Mouse (Mus musculus): ENCODE data around the gene Bpgm. TPM values are rescaled to one million over a fixed set of nuclear protein-coding genes. Genes with fewer than 3 reads are reported as not detected.
A peak's percentile ranks its signal among the peaks of the same experiment; 100 is the strongest.

Bpgm gene
- total RNA-seq, 2 experiments from 2014 or later: 70.7 to 78.1 TPM

DNA sequence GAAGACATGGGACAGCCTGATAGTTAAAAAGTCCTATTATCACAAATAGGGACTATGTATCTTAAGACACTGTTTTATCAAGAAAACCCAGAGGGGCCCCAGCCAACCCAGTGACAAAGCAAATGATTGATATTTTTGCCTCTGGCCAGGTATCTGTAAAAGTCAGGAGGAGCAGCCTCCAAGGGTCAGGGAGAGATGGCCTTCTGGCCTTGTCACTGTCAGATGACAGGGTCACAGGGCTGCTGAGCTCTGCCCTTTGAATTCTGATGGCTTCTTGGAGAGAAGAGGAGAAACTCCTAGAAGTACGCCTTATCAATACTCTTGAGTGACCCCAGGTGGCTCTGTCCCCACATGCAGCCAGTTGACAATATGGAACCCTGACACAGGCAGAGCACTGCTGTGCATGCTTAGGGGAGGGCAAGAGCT is 49.5 kb downstream of the Bpgm start:
- DNase-seq (ENCODE audit: extremely low spot score in 1 of 2, low spot score in 1 of 2): no peak

DNA sequence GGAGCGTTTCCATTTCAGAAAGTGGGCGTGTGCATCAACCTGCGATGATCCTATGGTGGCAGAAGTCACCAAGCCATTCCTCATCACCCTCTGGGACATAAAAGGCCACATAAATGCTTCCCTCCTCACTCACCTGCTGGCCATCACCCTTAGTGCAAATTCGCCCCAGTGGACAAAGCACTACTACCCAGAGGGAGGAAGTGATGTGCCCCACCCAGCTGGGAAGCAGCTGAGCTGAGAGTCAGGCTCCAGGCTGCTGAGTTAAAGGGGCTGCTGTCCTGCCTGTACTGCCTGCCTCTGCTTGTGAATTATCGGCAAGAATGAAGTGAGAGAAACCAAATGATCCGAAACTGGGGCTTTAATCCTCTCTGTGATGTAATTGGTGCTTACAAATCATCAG is 49.9 kb downstream of the Bpgm start:
- DNase-seq (ENCODE audit: extremely low spot score in 1 of 2, low spot score in 1 of 2): no peak

DNA sequence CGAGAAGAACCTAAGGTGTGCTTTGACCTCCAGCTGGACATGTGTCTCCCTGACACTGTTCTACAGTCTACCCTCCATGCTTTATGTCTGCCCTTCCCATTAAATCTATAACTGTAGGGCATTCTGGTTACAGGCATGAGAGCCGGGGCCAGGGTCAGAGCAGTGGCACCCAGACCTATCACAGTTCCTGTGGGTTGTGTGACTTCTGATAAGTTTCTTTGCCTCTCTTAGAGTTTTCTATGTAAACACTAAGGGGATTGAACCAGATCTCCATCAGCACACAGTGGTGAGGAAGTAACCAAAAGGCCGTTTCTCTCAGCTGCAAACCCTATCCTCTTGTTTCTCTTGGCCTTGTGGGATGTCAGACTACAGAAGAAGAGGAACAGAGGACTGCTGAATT is 50.4 kb downstream of the Bpgm start:
- DNase-seq (ENCODE audit: extremely low spot score in 1 of 2, low spot score in 1 of 2): no peak

GRCm38 (mm10) chr6:34528131-34528530 is 52.1 kb downstream of the Bpgm start:
- DNase-seq (ENCODE audit: extremely low spot score in 1 of 2, low spot score in 1 of 2): no peak

DNA sequence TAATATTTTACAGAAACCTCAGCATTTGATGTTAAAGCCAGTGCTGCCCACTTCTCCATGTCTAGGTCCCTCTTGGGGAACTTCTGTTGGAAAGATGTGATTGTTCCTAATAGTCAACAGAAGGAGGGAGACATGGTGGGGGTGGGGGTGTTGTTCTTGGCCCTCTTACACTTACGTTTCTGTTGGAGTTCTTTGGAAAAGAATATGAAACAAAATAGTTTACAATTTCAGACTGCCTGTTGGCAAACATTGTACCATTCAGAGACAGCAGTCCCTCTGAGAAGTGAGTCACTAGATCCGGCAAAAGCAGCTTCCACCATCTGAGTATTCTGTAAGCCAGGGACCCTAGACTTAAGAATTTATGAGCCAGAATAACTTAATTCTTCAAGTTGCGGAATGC is 54.0 kb downstream of the Bpgm start:
- DNase-seq (ENCODE audit: extremely low spot score in 1 of 2, low spot score in 1 of 2): no peak

GRCm38 (mm10) chr6:34533055-34533454 is 57.0 kb downstream of the Bpgm start:
- no peak for DNase-seq (ENCODE audit: extremely low spot score in 1 of 2, low spot score in 1 of 2)

DNA sequence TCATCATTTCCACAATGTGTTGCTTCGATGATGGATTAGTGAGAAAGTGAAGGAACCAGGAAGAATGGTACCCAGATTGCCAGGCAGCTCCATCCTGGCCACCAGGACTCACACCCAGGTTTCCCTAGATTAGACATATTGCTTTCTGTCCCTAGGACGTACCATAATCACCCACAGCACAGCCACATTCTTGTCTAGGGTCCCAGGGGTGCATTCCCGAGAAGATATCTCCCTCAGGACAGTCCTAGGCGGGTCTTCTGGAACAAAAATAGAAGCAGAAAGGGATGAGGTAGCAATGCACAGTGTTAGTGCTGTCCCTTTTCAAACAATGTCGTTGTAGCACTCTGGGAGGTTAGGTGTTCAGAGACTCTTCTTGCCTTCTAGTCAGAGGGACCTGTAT is 57.9 kb downstream of the Bpgm start:
- no peak for DNase-seq (ENCODE audit: extremely low spot score in 1 of 2, low spot score in 1 of 2)

GRCm38 (mm10) chr6:34542866-34543265 is 66.9 kb downstream of the Bpgm start:
- DNase-seq (ENCODE audit: extremely low spot score in 1 of 2, low spot score in 1 of 2): no peak

GRCm38 (mm10) chr6:34543303-34544206 is 67.5 kb downstream of the Bpgm start:
- peak in 1 of 2 experiments; percentile 14 for DNase-seq (ENCODE audit: extremely low spot score in 1 of 2, low spot score in 1 of 2)

- no peak for DNase-seq (ENCODE audit: extremely low spot score in 1 of 2, low spot score in 1 of 2)
These were observed 68.2 kb downstream of the Bpgm start for GRCm38 (mm10) chr6:34544207-34544602.

DNA sequence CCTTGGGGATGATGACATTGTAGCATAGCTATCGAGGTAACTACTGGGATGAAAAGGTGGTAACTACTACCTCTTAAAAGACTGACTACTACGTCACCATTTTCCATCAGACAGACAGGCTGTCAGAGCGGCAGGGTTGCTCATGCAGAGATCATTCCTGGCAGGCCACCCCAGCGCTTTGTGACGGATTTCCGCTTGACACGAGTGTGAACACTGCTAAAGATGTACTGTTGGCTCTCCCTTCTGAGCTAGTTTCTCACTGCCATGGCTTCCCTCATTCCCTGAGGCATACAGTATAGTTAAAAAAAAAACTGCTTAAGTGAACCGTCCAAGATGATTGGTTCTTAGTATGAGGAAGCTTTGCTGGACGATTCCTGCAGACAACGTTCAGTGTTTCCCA is 69.3 kb downstream of the Bpgm start:
- DNase-seq (ENCODE audit: extremely low spot score in 1 of 2, low spot score in 1 of 2): no peak

- no peak for DNase-seq (ENCODE audit: extremely low spot score in 1 of 2, low spot score in 1 of 2)
These were observed 72.5 kb downstream of the Bpgm start for GRCm38 (mm10) chr6:34548406-34548990.

GRCm38 (mm10) chr6:34549017-34549416 is 73.0 kb downstream of the Bpgm start:
- DNase-seq (ENCODE audit: extremely low spot score in 1 of 2, low spot score in 1 of 2): peak; percentile 24 to 63

DNA sequence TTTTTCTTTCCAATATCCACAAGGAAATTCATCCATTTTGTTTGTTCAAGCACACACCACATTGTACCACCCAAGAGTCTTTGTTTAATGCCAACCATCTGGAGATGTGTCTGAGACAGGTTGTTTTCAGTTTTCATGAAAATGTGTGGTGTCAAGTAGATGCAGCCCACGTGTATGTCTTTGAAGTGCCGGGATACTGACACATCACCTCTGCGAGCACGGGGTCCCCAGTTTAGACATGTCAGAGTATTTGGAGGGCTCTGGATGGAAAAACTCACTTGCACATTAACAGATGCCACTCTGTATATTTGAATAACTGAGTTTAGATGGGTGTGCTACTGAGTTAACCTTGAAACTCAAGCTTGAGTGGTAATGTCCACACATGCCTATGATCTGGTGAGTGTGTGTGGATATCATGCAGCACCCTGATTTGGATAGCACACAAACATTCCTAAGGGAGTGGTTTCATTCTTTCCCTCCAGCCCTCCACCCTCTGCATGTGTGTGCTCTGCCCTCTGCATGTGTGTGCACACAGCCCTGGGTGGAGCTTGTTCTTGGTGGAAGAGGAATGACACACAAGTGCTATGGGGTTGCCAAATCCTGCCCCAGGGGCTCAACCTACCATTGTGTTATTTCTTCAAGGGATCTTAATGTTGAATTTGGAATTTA is 76.6 kb downstream of the Bpgm start:
- DNase-seq (ENCODE audit: extremely low spot score in 1 of 2, low spot score in 1 of 2): no peak

DNA sequence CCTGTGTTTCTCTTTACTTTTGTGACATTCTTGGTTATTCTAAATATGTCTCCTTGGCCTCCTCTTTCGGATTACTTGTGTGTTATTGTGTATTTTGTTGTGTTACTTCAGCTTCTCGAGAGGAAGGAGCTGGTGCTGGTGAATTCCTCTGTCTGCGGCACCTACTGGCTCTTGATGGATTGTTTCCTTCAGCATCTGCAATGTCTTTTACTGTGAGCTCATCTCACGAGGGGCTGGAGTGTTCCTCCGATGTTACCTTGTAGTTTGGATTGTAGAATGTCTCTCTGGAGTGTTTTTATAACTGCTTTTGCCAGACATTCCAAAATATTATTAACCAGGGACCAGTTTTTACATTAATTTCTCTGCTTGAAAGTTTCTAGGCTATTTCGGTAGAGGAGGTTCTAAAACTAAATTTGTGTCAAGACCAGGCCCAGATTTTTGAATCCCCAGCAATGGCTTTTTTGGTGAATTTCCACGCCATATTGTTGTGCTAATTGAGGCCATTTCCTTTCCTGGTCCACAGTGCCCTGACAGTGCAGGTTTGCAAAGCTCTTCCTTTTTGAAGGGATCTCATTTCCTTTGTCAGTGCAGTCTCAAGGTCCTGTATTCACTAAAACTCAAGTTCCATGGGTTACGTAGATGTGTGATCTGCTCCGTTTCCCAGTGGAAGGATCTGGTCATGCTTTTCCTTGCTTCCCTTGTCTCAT is 78.4 kb downstream of the Bpgm start:
- no peak for DNase-seq (ENCODE audit: extremely low spot score in 1 of 2, low spot score in 1 of 2)

Other genes with a start within 250 kb of the Bpgm start
- 10 to 100 TPM; 38.7 to 42.2 TPM for gene Akr1b3, start 158.7 kb upstream of the Bpgm start, total RNA-seq (2021)
- gene Akr1b8, start 122.1 kb upstream of the Bpgm start, total RNA-seq (2021): under 1 TPM; 0.45 to 0.64 TPM
- 10 to 100 TPM; 21.6 to 26.5 TPM for gene Akr1b10, start 92.0 kb upstream of the Bpgm start, total RNA-seq (2021)
- gene Akr1b7, start 63.9 kb upstream of the Bpgm start, total RNA-seq (2021): not detected
- 10 to 100 TPM; 25.4 to 34.4 TPM for gene Cald1, start 122.3 kb downstream of the Bpgm start, total RNA-seq (2021)